Mouse (Mus musculus) thymus, adult 2 months (tissue): ENCODE data around the gene Topors. TPM values are rescaled to one million over a fixed set of nuclear protein-coding genes. Genes with fewer than 3 reads are reported as not detected.

Source experiments
- DNase-seq: peaks from one replicate; pipeline ENCODE4 v3.0.0; 2021
- H3K27ac ChIP-seq: fragments of 200-500 bp; 2 replicates; pipeline ENCODE4 v1.5.1; 2012; ENCODE audit warnings: low read length, control low read depth; ENCODE audit not compliant: control insufficient read depth, insufficient read depth
- H3K27me3 ChIP-seq: fragments of 200-500 bp; 2 replicates; pipeline ENCODE4 v1.6.1; 2012; ENCODE audit warnings: mild to moderate bottlenecking, low read length, moderate library complexity, mixed read lengths; ENCODE audit not compliant: control insufficient read depth, insufficient read depth
- H3K36me3 ChIP-seq: fragments of 200-500 bp; 2 replicates; pipeline ENCODE4 v1.6.1; 2012; ENCODE audit warnings: mild to moderate bottlenecking, low read length, moderate library complexity; ENCODE audit not compliant: control insufficient read depth, insufficient read depth
- H3K4me1 ChIP-seq: fragments of 200-500 bp; replicated peaks from 2 replicates; pipeline ENCODE4 v1.6.1; 2012; ENCODE audit warnings: low read length; ENCODE audit not compliant: control insufficient read depth, insufficient read depth
- H3K4me3 ChIP-seq: fragments of 200-500 bp; 2 replicates; pipeline ENCODE4 v1.5.1; 2012; ENCODE audit warnings: mild to moderate bottlenecking, low read length, control low read depth, moderate library complexity; ENCODE audit not compliant: control insufficient read depth, insufficient read depth
- CTCF ChIP-seq: fragments of 200-500 bp; IDR thresholded peaks from 2 replicates; pipeline ENCODE4 v1.5.1; 2012; ENCODE audit warnings: mild to moderate bottlenecking, control low read depth, low read length, moderate library complexity, borderline replicate concordance; ENCODE audit not compliant: control insufficient read depth, poor library complexity, insufficient read depth; ENCODE audit errors: extremely low read depth
- POLR2A ChIP-seq: fragments of 200-500 bp; IDR thresholded peaks from 2 replicates; pipeline ENCODE4 v1.6.1; 2012; ENCODE audit warnings: mild to moderate bottlenecking, low read length, control low read depth, moderate library complexity; ENCODE audit not compliant: control insufficient read depth, poor library complexity, insufficient read depth; ENCODE audit errors: extremely low read depth
- WGBS: fragments of 180-500 bp; shearing (Covaris S2); methylation state at CpG from one replicate; pipeline ENCODE4 v1.1.7; 2018; 5-methylcytosine and 5-hydroxymethylcytosine counted together
- polyA plus RNA-seq: library from polyadenylated mRNA; depleted of rRNA; stranded (reverse); fragments of >200 nt; gene quantifications from 2 replicates; pipeline ENCODE4 v1.2.3, GENCODE M21; 2012

The Topors gene
- polyA plus RNA-seq, 1 experiment, result 6.1 TPM

GRCm38 (mm10) chr4:40250984-40251383 lies 18.7 kb downstream of the Topors start:
- Histone ChIP-seq H3K4me1 (no peaks in the 10 kb centered on the region), H3K27ac (no peak overlapping the region), H3K4me3 (no peak overlapping the region), H3K36me3 (no peaks in the 10 kb centered on the region), H3K27me3 (no peaks in the 10 kb centered on the region)
- WGBS, result 87% methylated on average over 5 of the region's 5 CpGs
- TF ChIP-seq CTCF (no peak), POLR2A (no peak)
- DNase-seq, result no peak

- no peak overlapping the region for H3K27ac ChIP-seq
- H3K4me1 ChIP-seq, result peaks cover 9% of the 10 kb centered on the region
- H3K36me3 ChIP-seq, result no peaks in the 10 kb centered on the region
- no peaks in the 10 kb centered on the region for H3K27me3 ChIP-seq
- DNase-seq, result no peak
- no peak overlapping the region for H3K4me3 ChIP-seq
- TF ChIP-seq POLR2A (no peak), CTCF (no peak)
- WGBS, result 9% methylated on average over 8 of the region's 8 CpGs
These were observed 25.6 kb downstream of the Topors start for GRCm38 (mm10) chr4:40244035-40244434.

GRCm38 (mm10) chr4:40243006-40243405 lies 26.6 kb downstream of the Topors start:
- no peaks in the 10 kb centered on the region for H3K27me3 ChIP-seq
- WGBS, result 98% methylated on average over 4 of the region's 4 CpGs
- H3K4me3 ChIP-seq, result no peak overlapping the region
- TF ChIP-seq POLR2A (no peak), CTCF (no peak)
- H3K27ac ChIP-seq, result no peak overlapping the region
- no peak for DNase-seq
- H3K36me3 ChIP-seq, result no peaks in the 10 kb centered on the region
- H3K4me1 ChIP-seq, result peaks cover 15% of the 10 kb centered on the region

- H3K27me3 ChIP-seq, result no peaks in the 10 kb centered on the region
- no peaks in the 10 kb centered on the region for H3K36me3 ChIP-seq
- no peak overlapping the region for H3K4me3 ChIP-seq
- H3K27ac ChIP-seq, result no peak overlapping the region
- peaks cover 15% of the 10 kb centered on the region for H3K4me1 ChIP-seq
- WGBS, result 68% methylated on average over 6 of the region's 6 CpGs
- DNase-seq, result no peak
- TF ChIP-seq POLR2A (no peak), CTCF (no peak)
These were observed 27.7 kb downstream of the Topors start for GRCm38 (mm10) chr4:40241928-40242327.

GRCm38 (mm10) chr4:40240272-40240744 lies 29.3 kb downstream of the Topors start:
- Histone ChIP-seq H3K27ac (peak overlapping the region; percentile 12; the same call in 1 of the 2 replicates), H3K4me3 (peak overlapping the region; percentile 71), H3K27me3 (no peaks in the 10 kb centered on the region), H3K36me3 (no peaks in the 10 kb centered on the region), H3K4me1 (peaks cover 18% of the 10 kb centered on the region)
- TF ChIP-seq POLR2A, result no peak
- no peak for TF ChIP-seq CTCF
- no peak for DNase-seq
- 57% methylated on average over 5 of the region's 5 CpGs for WGBS

GRCm38 (mm10) chr4:40239409-40240271 lies 30.0 kb downstream of the Topors start, which contains the start of gene Ddx58:
Gene Ddx58, minus strand, starts transcription at chr4:40239828.
- H3K27me3 ChIP-seq, result no peaks in the 10 kb centered on the region
- peak within 1 kb of the TSS; percentile 99 for H3K27ac ChIP-seq
- peaks cover 18% of the 10 kb centered on the region for H3K4me1 ChIP-seq
- peak; percentile 40 for DNase-seq
- no peaks in the 10 kb centered on the region; the same call in 1 of the 2 replicates for H3K36me3 ChIP-seq
- peak within 1 kb of the TSS; percentile 71 for H3K4me3 ChIP-seq
- WGBS, result 2% methylated on average over 35 of the region's 35 CpGs
- TF ChIP-seq CTCF, result no peak
- no peak for TF ChIP-seq POLR2A
